ENCODE assay signal across 28 mouse cellular contexts in genomic region chr3:40738381-40738912, GRCm38 (mm10). TPM values are rescaled to one million over a fixed set of nuclear protein-coding genes. Genes with fewer than 3 reads are reported as not detected.
DNase-seq lines count a peak whose midpoint lies in the region; ATAC-seq and TF ChIP-seq lines count a peak whose summit lies in the region.
"Had no signal": no experiment of that assay in that cellular context is flagged by ENCODE, and none has a peak within 500 bp of the region (broad histone marks: within the 10 kb centered on the region; RNA-seq: fewer than 3 reads in every experiment).

No protein-coding gene starts in this region.

- H3K9me3 ChIP-seq in liver, embryonic 13.5 days (replicated peaks): no peaks in the 10 kb centered on the region
- no peaks in the 10 kb centered on the region for H3K9me3 ChIP-seq in G1E (replicated peaks)
- H3K9me3 ChIP-seq in MEL (replicated peaks; ENCODE audit: insufficient read depth, low read length): no peaks in the 10 kb centered on the region
- no peaks in the 10 kb centered on the region for H3K9me3 ChIP-seq in liver, embryonic 15.5 days (replicated peaks)
- H3K9me3 ChIP-seq: embryonic facial prominence, embryonic 13.5 days; embryonic facial prominence, embryonic 15.5 days; forebrain, embryonic 10.5 days; forebrain, embryonic 12.5 days had no signal

- peaks cover 21% of the 10 kb centered on the region for H3K4me1 ChIP-seq in liver, embryonic 13.5 days (replicated peaks)
- H3K4me1 ChIP-seq in G1E (ENCODE audit: insufficient read depth, low read depth, low read length) (peaks cover 18% of the 10 kb centered on the region), MEL (ENCODE audit: control insufficient read depth in 1 of 2, insufficient read depth in 2 of 2, low read length in 2 of 2) (peaks cover 22 to 34% of the 10 kb centered on the region in 2 experiments)
- H3K4me1 ChIP-seq in liver, embryonic 15.5 days (replicated peaks): peaks cover 7% of the 10 kb centered on the region; the same call in 1 of the 2 replicates
- H3K4me1 ChIP-seq: embryonic facial prominence, embryonic 13.5 days; embryonic facial prominence, embryonic 15.5 days; forebrain, embryonic 12.5 days had no signal

- TF ChIP-seq POLR2A in MEL (IDR thresholded peaks at IDR 0.05; ENCODE audit: control insufficient read depth in 1 of 2, insufficient read depth in 1 of 2, low read depth in 1 of 2, low read length in 2 of 2, poor library complexity in 1 of 2): no peak

- peak; percentile 86 for TF ChIP-seq EP300 in MEL (IDR thresholded peaks at IDR 0.05; ENCODE audit: low read depth in 1 of 2, low read length in 2 of 2)

- ATAC-seq in liver, embryonic 13.5 days (ENCODE audit: low read depth): no peak
- peak; percentile 45; the same call in 1 of the 2 replicates for ATAC-seq in G1E (ENCODE audit: extremely low read depth, insufficient number of reproducible peaks, low FRiP score, poor library complexity, severe bottlenecking)
- ATAC-seq in liver, embryonic 15.5 days (ENCODE audit: insufficient read depth): no peak
- ATAC-seq: activated CD4-positive, CD25-positive, alpha-beta regulatory T cell, adult 4 months; forebrain, embryonic 14.5 days; forebrain, embryonic 16.5 days; Patski had no signal

- H3K36me3 ChIP-seq in liver, embryonic 13.5 days: no peaks in the 10 kb centered on the region
- H3K36me3 ChIP-seq in G1E (replicated peaks): no peaks in the 10 kb centered on the region
- peaks cover 0 to 42% of the 10 kb centered on the region in 2 experiments; a peak in 2 of 4 replicates for H3K36me3 ChIP-seq in MEL (ENCODE audit: control insufficient read depth in 1 of 2, insufficient read depth in 2 of 2, low read length in 2 of 2)
- H3K36me3 ChIP-seq in liver, embryonic 15.5 days (replicated peaks): no peaks in the 10 kb centered on the region
- H3K36me3 ChIP-seq: embryonic facial prominence, embryonic 13.5 days; embryonic facial prominence, embryonic 15.5 days; forebrain, embryonic 10.5 days; forebrain, embryonic 12.5 days had no signal

- no peak overlapping the region for H3K4me3 ChIP-seq in liver, embryonic 13.5 days (replicated peaks)
- H3K4me3 ChIP-seq in G1E (ENCODE audit: low read depth, low read length) (no peak overlapping the region; the same call in 1 of the 2 replicates), MEL (ENCODE audit: control insufficient read depth in 1 of 2, insufficient read depth in 1 of 2, low read depth in 2 of 2, low read length in 2 of 2) (peak overlapping the region; percentile 9 to 27)
- no peak overlapping the region for H3K4me3 ChIP-seq in liver, embryonic 15.5 days (replicated peaks)
- H3K4me3 ChIP-seq: embryonic facial prominence, embryonic 13.5 days; embryonic facial prominence, embryonic 15.5 days; erythroblast, embryonic 14.5 days; forebrain, embryonic 10.5 days; forebrain, embryonic 12.5 days had no signal

- no peak overlapping the region for H3K27ac ChIP-seq in liver, embryonic 13.5 days
- peak overlapping the region; percentile 46 for H3K27ac ChIP-seq in MEL (ENCODE audit: control insufficient read depth, low read depth, low read length)
- H3K27ac ChIP-seq in liver, embryonic 15.5 days (replicated peaks): no peak overlapping the region
- H3K27ac ChIP-seq: embryonic facial prominence, embryonic 13.5 days; embryonic facial prominence, embryonic 15.5 days; forebrain, embryonic 10.5 days; forebrain, embryonic 12.5 days had no signal

- DNase-seq in liver, embryonic 13.5 days: no peak
- no peak for DNase-seq in liver
- no peak for DNase-seq in G1E (ENCODE audit: low spot score)
- peak; percentile 56 for DNase-seq in MEL (ENCODE audit: low read depth, low spot score)
- no peak for DNase-seq in gastrocnemius, adult 8-10 months (ENCODE audit: low spot score in 2 of 2)
- DNase-seq in cerebellum, adult 8-10 months: no peak
- DNase-seq: adrenal gland, adult 8-10 months; adrenal gland, postnatal 14 days; adrenal gland, postnatal 36 days; cerebellum, adult 11-12 months; cerebellum, adult 2 months; cerebellum, adult 9-11 months; cerebellum, postnatal 14 days; cerebellum, postnatal 36 days; embryo, embryonic 11 days had no signal

- WGBS in liver, embryonic 13.5 days (ENCODE audit: insufficient replicate concordance): 32% methylated on average over 6 of the region's 6 CpGs
- 22% methylated on average over 6 of the region's 6 CpGs for WGBS in liver, embryonic 15.5 days (ENCODE audit: insufficient replicate concordance)

- H3K9ac ChIP-seq in liver, embryonic 13.5 days: no peak overlapping the region
- peak overlapping the region; percentile 2 for H3K9ac ChIP-seq in MEL (ENCODE audit: control insufficient read depth, low read depth, low read length, poor library complexity, severe bottlenecking)
- H3K9ac ChIP-seq in liver, embryonic 15.5 days: no peak overlapping the region
- H3K9ac ChIP-seq: embryonic facial prominence, embryonic 13.5 days; embryonic facial prominence, embryonic 15.5 days; forebrain, embryonic 12.5 days had no signal

- 0 out of 2 replicates have a peak, but pooled peaks cover 2% of the 10 kb centered on the region for H3K27me3 ChIP-seq in liver, embryonic 13.5 days
- H3K27me3 ChIP-seq in G1E (ENCODE audit: insufficient read depth, low read length) (no peaks in the 10 kb centered on the region), MEL (ENCODE audit: control insufficient read depth in 1 of 2, insufficient read depth in 2 of 2, low read length in 2 of 2) (no peaks in the 10 kb centered on the region)
- H3K27me3 ChIP-seq in liver, embryonic 15.5 days: peaks cover 3% of the 10 kb centered on the region; the same call in 1 of the 2 replicates
- H3K27me3 ChIP-seq: embryonic facial prominence, embryonic 15.5 days; forebrain, embryonic 12.5 days had no signal

- TF ChIP-seq RAD21 in MEL (IDR thresholded peaks at IDR 0.05; ENCODE audit: low read depth, low read length): no peak

- peak overlapping the region; percentile 23; the same call in 1 of the 2 replicates for H3K4me2 ChIP-seq in liver, embryonic 13.5 days
- peak overlapping the region; percentile 21; the same call in 1 of the 2 replicates for H3K4me2 ChIP-seq in liver, embryonic 15.5 days
- H3K4me2 ChIP-seq: embryonic facial prominence, embryonic 13.5 days; embryonic facial prominence, embryonic 15.5 days; forebrain, embryonic 12.5 days had no signal

- TF ChIP-seq CTCF in G1E (IDR thresholded peaks at IDR 0.05; ENCODE audit: low read depth, low read length): no peak
- TF ChIP-seq CTCF in MEL (IDR thresholded peaks at IDR 0.05 in 2 of 3, conservative IDR thresholded peaks at IDR 0.05 in 1 of 3; ENCODE audit: control insufficient read depth in 1 of 3, insufficient read depth in 1 of 3, low read depth in 2 of 3, low read length in 3 of 3, poor library complexity in 1 of 3, severe bottlenecking in 1 of 3): no peak

- no peaks in the 10 kb centered on the region for H3K79me2 ChIP-seq in MEL (ENCODE audit: control insufficient read depth, insufficient read depth, low read length, poor library complexity)

TF ChIP-seq in MEL, 35 proteins besides CTCF, POLR2A, EP300 and RAD21 (continues in another document):
- peak; percentile 72 for TF ChIP-seq MXI1 (IDR thresholded peaks at IDR 0.05; ENCODE audit: low read depth, low read length)
- no peak for TF ChIP-seq ZC3H11A (IDR thresholded peaks at IDR 0.05; ENCODE audit: low read depth, low read length)
- no peak for TF ChIP-seq CHD1 (IDR thresholded peaks at IDR 0.05; ENCODE audit: low read depth, low read length)
- TF ChIP-seq TAL1 (IDR thresholded peaks at IDR 0.05; ENCODE audit: low read length): no peak
- TF ChIP-seq NRF1 (IDR thresholded peaks at IDR 0.05; ENCODE audit: insufficient read depth, low read depth, low read length, poor library complexity, severe bottlenecking): no peak
- TF ChIP-seq JUND (IDR thresholded peaks at IDR 0.05; ENCODE audit: low read depth, low read length): no peak
- TF ChIP-seq E2F4 (IDR thresholded peaks at IDR 0.05; ENCODE audit: borderline replicate concordance, low read depth, low read length): no peak
- TF ChIP-seq MAZ (IDR thresholded peaks at IDR 0.05; ENCODE audit: low read depth, low read length): peak; percentile 99
- TF ChIP-seq TCF12 (IDR thresholded peaks at IDR 0.05; ENCODE audit: low read depth, low read length): peak; percentile 80
- TF ChIP-seq ZNF384 (IDR thresholded peaks at IDR 0.05; ENCODE audit: low read depth, low read length): peak; percentile 90
- no peak for TF ChIP-seq USF1 (IDR thresholded peaks at IDR 0.05; ENCODE audit: low read depth, low read length)
- no peak for TF ChIP-seq MEF2A (IDR thresholded peaks at IDR 0.05; ENCODE audit: extremely low read depth, insufficient replicate concordance, low read depth, low read length, poor library complexity, severe bottlenecking)
- peak; percentile 45; the same call in 1 of the 2 replicates for TF ChIP-seq MYB (IDR thresholded peaks at IDR 0.05; ENCODE audit: low read depth, low read length)
- no peak for TF ChIP-seq GABPA (IDR thresholded peaks at IDR 0.05; ENCODE audit: low read depth, low read length)
- TF ChIP-seq SIN3A (IDR thresholded peaks at IDR 0.05; ENCODE audit: low read length): peak; percentile 89
- TF ChIP-seq POLR2AphosphoS5 (IDR thresholded peaks at IDR 0.05; ENCODE audit: borderline replicate concordance, low read depth, low read length): no peak
- 0 out of 2 replicates have a peak, but pooled peaks have one; percentile 23 for TF ChIP-seq ZMIZ1 (IDR thresholded peaks at IDR 0.05; ENCODE audit: low read depth, low read length)
- peak; percentile 91 for TF ChIP-seq GATA1 (IDR thresholded peaks at IDR 0.05; ENCODE audit: low read depth, low read length)

RNA-seq across cellular contexts. Expression of gene Hspa4l, which starts 5.8 kb away (rescaled TPM):
- 20.4 and 25.5 TPM in 2 replicates for polyA plus RNA-seq in liver, embryonic 13.5 days (2015; fragmentation: Nextera tagmentation; extraction: Ambion mirVana)
- total RNA-seq in G1E (2014; fragmentation: Nextera tagmentation) (53.8 and 79.6 TPM in 2 replicates), G1E (2017) (49.0 and 67.8 TPM in 2 replicates), MEL (2012; rRNA removed) (35.7 and 37.4 TPM in 2 replicates)
- polyA plus RNA-seq in G1E (2012) (12.8 and 13.2 TPM in 2 replicates), MEL (2012; ENCODE audit: insufficient read depth in 1 of 2, insufficient read length in 2 of 2, low read depth in 1 of 2, low replicate concordance in 2 of 2, missing spikeins in 1 of 2) (10 to 100 TPM; 19.2 to 37.2 TPM)
- 17.6 and 18.1 TPM in 2 replicates for polyA plus RNA-seq in liver, embryonic 15.5 days (2015; fragmentation: Nextera tagmentation; extraction: Ambion mirVana)
- total RNA-seq in gastrocnemius, adult 8-10 months (2022): 1 to 10 TPM; 3.7 to 7.8 (median 5.1) TPM

RNA-seq across cellular contexts. Expression of gene Slc25a31, which starts 29.8 kb away (rescaled TPM):
- 0.06 and 0.12 TPM in 2 replicates for polyA plus RNA-seq in liver, embryonic 13.5 days (2015; fragmentation: Nextera tagmentation; extraction: Ambion mirVana)
- total RNA-seq in G1E (2014; fragmentation: Nextera tagmentation): not detected in 2 replicates
- 0.16 TPM in 1 of 2 replicates, not detected in the other for total RNA-seq in G1E (2017)
- polyA plus RNA-seq in G1E (2012): not detected in 2 replicates
- not detected in 2 replicates for total RNA-seq in MEL (2012; rRNA removed)
- polyA plus RNA-seq in MEL (2012; ENCODE audit: insufficient read depth in 1 of 2, insufficient read length in 2 of 2, low read depth in 1 of 2, low replicate concordance in 2 of 2, missing spikeins in 1 of 2): not detected
- polyA plus RNA-seq in liver, embryonic 15.5 days (2015; fragmentation: Nextera tagmentation; extraction: Ambion mirVana): 0.05 and 0.07 TPM in 2 replicates
- total RNA-seq in gastrocnemius, adult 8-10 months (2022): not detected
- total RNA-seq: adrenal gland, adult 18-20 months; adrenal gland, postnatal 14 days; adrenal gland, postnatal 36 days; common myeloid progenitor, adult 5-6 weeks had no signal
- polyA plus RNA-seq: activated CD4-positive, CD25-positive, alpha-beta regulatory T cell, adult 4 months; C2C12; erythroblast, embryonic 14.5 days; Patski had no signal

Comparison
In these comparisons a context has a peak if more than half of its experiments do, and no peak if none do; other contexts are left out.
1. H3K4me3 ChIP-seq: peak in MEL (2 of 2); none in liver, embryonic 13.5 days (single experiment), G1E (single experiment) and liver, embryonic 15.5 days (single experiment).